Mouse (Mus musculus) neural tube, embryonic 11.5 days (tissue): Measurements from ENCODE around the gene Ecel1. TPM values are rescaled to one million over a fixed set of nuclear protein-coding genes. Genes with fewer than 3 reads are reported as not detected.

Experiments
- ATAC-seq: fragments of 200-750 bp; cut with Nextera tagmentation; 2 replicates; pipeline ENCODE4 v1.8.0; 2017; ENCODE audit warnings: moderate number of reproducible peaks, mild to moderate bottlenecking, moderate TSS enrichment, moderate library complexity; ENCODE audit not compliant: insufficient read depth, low FRiP score, low TSS enrichment
- DNase-seq: peaks from one replicate; pipeline ENCODE4 v3.0.0-alpha.2; 2015; ENCODE audit warnings: low spot score
- H3K27ac ChIP-seq: fragments of 300-500 bp; sonication (generic); 2 replicates; pipeline ENCODE4 v1.5.1; 2014; ENCODE audit warnings: low read depth, mild to moderate bottlenecking, low read length
- H3K27me3 ChIP-seq: fragments of 300-500 bp; sonication (generic); 2 replicates; pipeline ENCODE4 v1.6.1; 2014; ENCODE audit warnings: mild to moderate bottlenecking, low read length, mixed read lengths; ENCODE audit not compliant: control insufficient read depth, insufficient read depth
- H3K36me3 ChIP-seq: fragments of 300-500 bp; sonication (generic); 2 replicates; pipeline ENCODE4 v1.6.1; 2014; ENCODE audit warnings: mild to moderate bottlenecking, low read length, moderate library complexity, mixed read lengths; ENCODE audit not compliant: control insufficient read depth, insufficient read depth
- H3K4me1 ChIP-seq: fragments of 300-500 bp; sonication (generic); 2 replicates; pipeline ENCODE4 v1.6.1; 2014; ENCODE audit warnings: low read length, mixed read lengths; ENCODE audit not compliant: control insufficient read depth, insufficient read depth
- H3K4me2 ChIP-seq: fragments of 300-500 bp; sonication (generic); 2 replicates; pipeline ENCODE4 v1.6.1; 2014; ENCODE audit warnings: low read depth, mild to moderate bottlenecking, moderate library complexity
- H3K4me3 ChIP-seq: fragments of 300-500 bp; sonication (generic); 2 replicates; pipeline ENCODE4 v1.5.1; 2014; ENCODE audit warnings: low read depth, low read length
- H3K9ac ChIP-seq: fragments of 300-500 bp; sonication (generic); 2 replicates; pipeline ENCODE4 v1.6.1; 2014; ENCODE audit warnings: mild to moderate bottlenecking, low read length
- H3K9me3 ChIP-seq: fragments of 300-500 bp; sonication (generic); 2 replicates; pipeline ENCODE4 v1.6.1; 2016; ENCODE audit warnings: low read length; ENCODE audit not compliant: control insufficient read depth
- WGBS: fragments of 180-500 bp; shearing (Covaris S2); extraction: QIAGEN DNeasy Blood & Tissue Kit; methylation state at CpG from one replicate; pipeline ENCODE4 v1.1.7; 2014; 5-methylcytosine and 5-hydroxymethylcytosine counted together
- polyA plus RNA-seq: library from polyadenylated mRNA; unstranded; fragments of >200 nt; fragmentation: Nextera tagmentation; extraction: Ambion mirVana; gene quantifications from 2 replicates; pipeline ENCODE4 v1.2.1, GENCODE M21; 2014

Gene Ecel1
- polyA plus RNA-seq, 1 experiment from 2014 or later = 36.8 TPM

GRCm38 (mm10) chr1:87102114-87102513, 54.2 kb downstream of the Ecel1 start:
- no peak for ATAC-seq
- Histone ChIP-seq H3K9me3 (no peaks in the 10 kb centered on the region), H3K4me1 (no peaks in the 10 kb centered on the region), H3K36me3 (no peaks in the 10 kb centered on the region), H3K9ac (no peak overlapping the region), H3K27ac (no peak overlapping the region), H3K4me2 (no peak overlapping the region), H3K4me3 (no peak overlapping the region), H3K27me3 (0 out of 2 replicates have a peak, but pooled peaks cover 2% of the 10 kb centered on the region)
- 84% methylated on average over 3 of the region's 3 CpGs for WGBS
- DNase-seq = no peak

GRCm38 (mm10) chr1:87101411-87101810, 54.9 kb downstream of the Ecel1 start, which contains the start of gene Alpi:
Gene Alpi (minus strand): TSS chr1:87101606.
- Histone ChIP-seq H3K4me2 (no peak within 1 kb of the TSS), H3K9ac (no peak within 1 kb of the TSS), H3K36me3 (no peaks in the 10 kb centered on the region), H3K9me3 (no peaks in the 10 kb centered on the region), H3K4me3 (no peak within 1 kb of the TSS), H3K4me1 (no peaks in the 10 kb centered on the region), H3K27ac (no peak within 1 kb of the TSS), H3K27me3 (0 out of 2 replicates have a peak, but pooled peaks cover 2% of the 10 kb centered on the region)
- DNase-seq = no peak
- WGBS = 81% methylated on average over 1 of the region's 1 CpGs
- ATAC-seq = no peak

GRCm38 (mm10) chr1:87098358-87098975, 57.9 kb downstream of the Ecel1 start:
- H3K9me3 ChIP-seq = no peaks in the 10 kb centered on the region
- no peaks in the 10 kb centered on the region for H3K4me1 ChIP-seq
- H3K4me2 ChIP-seq = no peak overlapping the region
- H3K9ac ChIP-seq = 0 out of 2 replicates have a peak overlapping the region, but pooled peaks have one; percentile 18
- no peaks in the 10 kb centered on the region for H3K36me3 ChIP-seq
- DNase-seq (peak; percentile 80), ATAC-seq (peak; percentile 76)
- 0 out of 2 replicates have a peak, but pooled peaks cover 2% of the 10 kb centered on the region for H3K27me3 ChIP-seq
- H3K4me3 ChIP-seq = no peak overlapping the region
- WGBS = 15% methylated on average over 29 of the region's 30 CpGs
- no peak overlapping the region for H3K27ac ChIP-seq

Other genes with a start within 250 kb of the Ecel1 start
- not detected in 2 replicates for gene Alppl2, start 66.6 kb downstream of the Ecel1 start, polyA plus RNA-seq
- gene Alpi, start 54.9 kb downstream of the Ecel1 start, polyA plus RNA-seq = not detected in 2 replicates
- not detected in 2 replicates for gene Akp3, start 31.5 kb downstream of the Ecel1 start, polyA plus RNA-seq
- gene Prss56, start 26.8 kb upstream of the Ecel1 start, polyA plus RNA-seq = 0.46 and 0.88 TPM in 2 replicates
- 0.40 and 0.45 TPM in 2 replicates for gene Chrnd, start 34.1 kb upstream of the Ecel1 start, polyA plus RNA-seq
- gene Chrng, start 48.1 kb upstream of the Ecel1 start, polyA plus RNA-seq = 5.0 TPM in 2 replicates
- 129 and 135 TPM in 2 replicates for gene Eif4e2, start 57.4 kb upstream of the Ecel1 start, polyA plus RNA-seq
- 0.51 and 0.58 TPM in 2 replicates for gene Efhd1, start 107.8 kb upstream of the Ecel1 start, polyA plus RNA-seq
- 51.5 and 62.9 TPM in 2 replicates for gene Gigyf2, start 170.5 kb upstream of the Ecel1 start, polyA plus RNA-seq
- 0.46 TPM in 1 of 2 replicates, not detected in the other for gene Kcnj13, start 238.2 kb upstream of the Ecel1 start, polyA plus RNA-seq